Mouse (Mus musculus) heart, adult 2 months (tissue): ENCODE measurements around the gene Uxs1.

ENCODE experiments used
- CTCF ChIP-seq: fragments of 200-600 bp; IDR thresholded peaks from 2 replicates; pipeline ENCODE4 v1.8.1; 2022; ENCODE audit warnings: antibody characterized with exemption, mild to moderate bottlenecking, moderate library complexity
- POLR2A ChIP-seq: fragments of 200-500 bp; IDR thresholded peaks from 2 replicates; pipeline ENCODE4 v1.6.1; 2011; ENCODE audit warnings: mild to moderate bottlenecking, low read depth, low read length, control low read depth; ENCODE audit not compliant: insufficient read depth

DNA sequence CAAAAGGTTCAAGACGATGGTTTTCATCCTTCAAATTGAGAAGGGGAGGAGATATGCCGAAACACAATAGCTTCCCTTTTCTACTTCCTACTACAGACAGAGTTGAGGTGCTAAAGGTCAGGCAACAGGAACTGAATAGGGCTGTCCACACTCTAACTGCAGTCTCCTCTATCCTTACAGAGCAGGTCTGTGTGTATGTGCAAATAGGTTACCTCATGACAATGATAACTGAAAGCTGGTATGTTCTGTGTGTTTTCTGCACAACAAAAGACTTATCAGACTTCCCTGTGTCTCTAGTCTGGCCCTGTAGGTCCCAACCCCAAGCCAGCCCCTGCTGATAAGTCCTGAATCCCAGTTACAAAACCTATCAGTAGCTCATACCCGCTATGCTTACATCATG is 16.5 kb downstream of the Uxs1 start:
- no peak for TF ChIP-seq CTCF
- no peak for TF ChIP-seq POLR2A
